30 mouse cellular contexts compared by ENCODE assay signal in genomic region chr4:96161575-96161974, GRCm38 (mm10). TPM values are rescaled to one million over a fixed set of nuclear protein-coding genes. Genes with fewer than 3 reads are reported as not detected.
"Had no signal": no experiment of that assay in that cellular context is flagged by ENCODE, and none has a peak within 500 bp of the region (broad histone marks: within the 10 kb centered on the region; RNA-seq: fewer than 3 reads in every experiment).

No protein-coding gene starts in this region.

- H3K9me3 ChIP-seq: lung, embryonic 15.5 days; midbrain, embryonic 10.5 days; midbrain, embryonic 12.5 days; neural tube, embryonic 13.5 days; neural tube, embryonic 15.5 days; stomach, embryonic 15.5 days had no signal

- H3K4me1 ChIP-seq: lung, embryonic 15.5 days; midbrain, embryonic 10.5 days; midbrain, embryonic 12.5 days; neural tube, embryonic 13.5 days; neural tube, embryonic 15.5 days; stomach, embryonic 15.5 days had no signal

- H3K4me3 ChIP-seq: lung, embryonic 15.5 days; midbrain, embryonic 10.5 days; midbrain, embryonic 12.5 days; myocyte; neural tube, embryonic 13.5 days; neural tube, embryonic 15.5 days; stomach, embryonic 15.5 days had no signal

- DNase-seq: lung, adult 18-20 months; lung, postnatal 14 days; lung, postnatal 4 days; midbrain, embryonic 14.5 days; retina, postnatal 1 day; right cerebral cortex, adult 18-20 months; right cerebral cortex, postnatal 25 days; right cerebral cortex, postnatal 4 days; thymus, adult 2 months; thymus, postnatal 25 days; thymus, postnatal 4 days had no signal

- H3K27me3 ChIP-seq: lung, embryonic 15.5 days; midbrain, embryonic 12.5 days; neural tube, embryonic 13.5 days; neural tube, embryonic 15.5 days; stomach, embryonic 15.5 days had no signal

- H3K36me3 ChIP-seq: lung, embryonic 15.5 days; midbrain, embryonic 10.5 days; midbrain, embryonic 12.5 days; neural tube, embryonic 13.5 days; neural tube, embryonic 15.5 days; stomach, embryonic 15.5 days had no signal

- H3K27ac ChIP-seq: liver, embryonic 14.5 days; lung, embryonic 15.5 days; midbrain, embryonic 10.5 days; midbrain, embryonic 12.5 days; neural tube, embryonic 13.5 days; neural tube, embryonic 15.5 days; stomach, embryonic 15.5 days; stomach, postnatal 0 days had no signal

- H3K4me2 ChIP-seq: lung, embryonic 15.5 days; midbrain, embryonic 12.5 days; neural tube, embryonic 13.5 days; neural tube, embryonic 15.5 days; stomach, embryonic 15.5 days had no signal

- H3K9ac ChIP-seq: liver, embryonic 14.5 days; lung, embryonic 15.5 days; midbrain, embryonic 12.5 days; neural tube, embryonic 13.5 days; neural tube, embryonic 15.5 days; stomach, embryonic 15.5 days had no signal

- ATAC-seq: lung, postnatal 0 days; midbrain, embryonic 16.5 days had no signal

RNA-seq across cellular contexts. Expression of gene Cyp2j12, which starts 20.6 kb away (rescaled TPM):
- total RNA-seq: megakaryocyte, adult 5-6 weeks; megakaryocyte-erythroid progenitor cell, adult 5-6 weeks had no signal
- polyA plus RNA-seq: liver, embryonic 14.5 days; liver, embryonic 16.5 days; lung, embryonic 15.5 days; lung, postnatal 0 days; midbrain, embryonic 10.5 days; midbrain, embryonic 12.5 days; midbrain, embryonic 14.5 days; midbrain, embryonic 16.5 days; myocyte; neural tube, embryonic 11.5 days; neural tube, embryonic 13.5 days; neural tube, embryonic 15.5 days; small intestine, adult 2 months; spleen, adult 2 months; stomach, embryonic 15.5 days; stomach, postnatal 0 days; testis, adult 2 months; thymus, adult 2 months; urinary bladder, adult 2 months had no signal
